Mouse (Mus musculus) heart, embryonic 16.5 days (tissue): ENCODE measurements around the gene Vps13d. TPM values are rescaled to one million over a fixed set of nuclear protein-coding genes. Genes with fewer than 3 reads are reported as not detected.

Experiments
- ATAC-seq: fragments of 200-750 bp; cut with Nextera tagmentation; replicated peaks from 2 replicates; pipeline ENCODE4 v1.8.0; 2017; ENCODE audit warnings: moderate number of reproducible peaks; ENCODE audit not compliant: insufficient read depth, low FRiP score; ENCODE audit errors: extremely low read depth
- H3K27ac ChIP-seq: fragments of 300-500 bp; sonication (generic); 2 replicates; pipeline ENCODE4 v1.5.1; 2014; ENCODE audit warnings: mild to moderate bottlenecking, low read length, control low read depth, moderate library complexity
- H3K27me3 ChIP-seq: fragments of 300-500 bp; sonication (generic); 2 replicates; pipeline ENCODE4 v1.6.1; 2014; ENCODE audit warnings: low read length, mixed read lengths; ENCODE audit not compliant: control insufficient read depth, insufficient read depth
- H3K36me3 ChIP-seq: fragments of 300-500 bp; sonication (generic); 2 replicates; pipeline ENCODE4 v1.6.1; 2014; ENCODE audit not compliant: control insufficient read depth, insufficient read depth
- H3K4me1 ChIP-seq: fragments of 300-500 bp; sonication (generic); 2 replicates; pipeline ENCODE4 v1.6.1; 2014; ENCODE audit warnings: low read length, mixed read lengths; ENCODE audit not compliant: control insufficient read depth, insufficient read depth
- H3K4me2 ChIP-seq: fragments of 300-500 bp; sonication (generic); 2 replicates; pipeline ENCODE4 v1.6.1; 2014; ENCODE audit warnings: low read depth, mild to moderate bottlenecking, control low read depth, low read length
- H3K4me3 ChIP-seq: fragments of 300-500 bp; sonication (generic); 2 replicates; pipeline ENCODE4 v1.5.1; 2014; ENCODE audit warnings: mild to moderate bottlenecking, control low read depth, low read length
- H3K9ac ChIP-seq: fragments of 300-500 bp; sonication (generic); 2 replicates; pipeline ENCODE4 v1.6.1; 2014; ENCODE audit warnings: low read length, control low read depth
- H3K9me3 ChIP-seq: fragments of 300-500 bp; sonication (generic); replicated peaks from 2 replicates; pipeline ENCODE4 v1.6.1; 2016; ENCODE audit warnings: low read length; ENCODE audit not compliant: control insufficient read depth
- WGBS: fragments of 180-500 bp; shearing (Covaris S2); extraction: QIAGEN DNeasy Blood & Tissue Kit; methylation state at CpG from one replicate; pipeline ENCODE4 v1.1.7; 2014; 5-methylcytosine and 5-hydroxymethylcytosine counted together
- polyA plus RNA-seq: library from polyadenylated mRNA; unstranded; fragments of >200 nt; fragmentation: Nextera tagmentation; extraction: Ambion mirVana; gene quantifications from 2 replicates; pipeline ENCODE4 v1.2.1, GENCODE M21; 2015

Gene Vps13d
- polyA plus RNA-seq, result 7.6 and 9.0 TPM in 2 replicates

GRCm38 (mm10) chr4:145194559-145195162 lies at the start of gene Vps13d:
TSS of gene Vps13d (minus strand) at chr4:145195005.
- under 1% methylated on average over 53 of the region's 53 CpGs for WGBS
- Histone ChIP-seq H3K36me3 (peaks cover 5% of the 10 kb centered on the region; the same call in 1 of the 2 replicates), H3K4me3 (peak within 1 kb of the TSS; percentile 77), H3K4me1 (peaks cover 19% of the 10 kb centered on the region), H3K27me3 (no peaks in the 10 kb centered on the region), H3K9me3 (no peaks in the 10 kb centered on the region), H3K27ac (peak within 1 kb of the TSS; percentile 97), H3K9ac (peak within 1 kb of the TSS; percentile 92), H3K4me2 (peak within 1 kb of the TSS; percentile 80)
- peak; percentile 76 for ATAC-seq

GRCm38 (mm10) chr4:145242719-145243350 lies 48.0 kb upstream of the Vps13d start:
- no peak overlapping the region for H3K4me2 ChIP-seq
- no peaks in the 10 kb centered on the region for H3K9me3 ChIP-seq
- peaks cover 14% of the 10 kb centered on the region for H3K4me1 ChIP-seq
- no peak overlapping the region for H3K4me3 ChIP-seq
- H3K9ac ChIP-seq, result no peak overlapping the region
- peaks cover 24% of the 10 kb centered on the region for H3K27me3 ChIP-seq
- no peak for ATAC-seq
- no peaks in the 10 kb centered on the region for H3K36me3 ChIP-seq
- H3K27ac ChIP-seq, result no peak overlapping the region
- 31% methylated on average over 1 of the region's 1 CpGs for WGBS

DNA sequence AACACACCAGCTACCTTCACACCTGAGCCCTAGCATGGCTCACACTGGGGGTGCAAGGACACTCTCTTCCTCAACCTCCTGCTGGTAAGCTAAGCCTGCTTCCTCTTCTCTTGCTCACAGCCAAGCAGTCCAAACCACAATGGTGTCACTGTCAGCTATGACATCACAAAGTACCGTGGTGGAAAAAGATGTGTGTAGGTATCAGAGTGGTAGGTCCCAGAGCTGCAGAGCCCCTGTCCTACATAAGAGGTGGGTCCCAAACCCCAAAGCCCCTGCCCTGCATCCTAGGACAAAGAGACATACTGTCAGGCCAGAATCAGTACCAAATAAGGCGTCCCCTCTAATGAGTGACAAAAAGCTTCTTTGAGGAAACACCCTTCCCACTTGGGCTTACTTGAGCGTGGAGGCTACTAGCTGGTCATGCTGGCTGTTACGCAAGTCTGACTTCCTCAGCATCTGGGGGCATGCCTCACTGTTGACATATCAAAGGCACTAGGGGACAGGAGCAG lies 46.0 kb upstream of the Vps13d start:
- no peak for ATAC-seq
- 74% methylated on average over 4 of the region's 4 CpGs for WGBS
- Histone ChIP-seq H3K4me1 (peaks cover 14% of the 10 kb centered on the region), H3K4me2 (no peak overlapping the region), H3K27ac (no peak overlapping the region), H3K9me3 (no peaks in the 10 kb centered on the region), H3K27me3 (peaks cover 8% of the 10 kb centered on the region), H3K4me3 (no peak overlapping the region), H3K9ac (no peak overlapping the region), H3K36me3 (no peaks in the 10 kb centered on the region)

DNA sequence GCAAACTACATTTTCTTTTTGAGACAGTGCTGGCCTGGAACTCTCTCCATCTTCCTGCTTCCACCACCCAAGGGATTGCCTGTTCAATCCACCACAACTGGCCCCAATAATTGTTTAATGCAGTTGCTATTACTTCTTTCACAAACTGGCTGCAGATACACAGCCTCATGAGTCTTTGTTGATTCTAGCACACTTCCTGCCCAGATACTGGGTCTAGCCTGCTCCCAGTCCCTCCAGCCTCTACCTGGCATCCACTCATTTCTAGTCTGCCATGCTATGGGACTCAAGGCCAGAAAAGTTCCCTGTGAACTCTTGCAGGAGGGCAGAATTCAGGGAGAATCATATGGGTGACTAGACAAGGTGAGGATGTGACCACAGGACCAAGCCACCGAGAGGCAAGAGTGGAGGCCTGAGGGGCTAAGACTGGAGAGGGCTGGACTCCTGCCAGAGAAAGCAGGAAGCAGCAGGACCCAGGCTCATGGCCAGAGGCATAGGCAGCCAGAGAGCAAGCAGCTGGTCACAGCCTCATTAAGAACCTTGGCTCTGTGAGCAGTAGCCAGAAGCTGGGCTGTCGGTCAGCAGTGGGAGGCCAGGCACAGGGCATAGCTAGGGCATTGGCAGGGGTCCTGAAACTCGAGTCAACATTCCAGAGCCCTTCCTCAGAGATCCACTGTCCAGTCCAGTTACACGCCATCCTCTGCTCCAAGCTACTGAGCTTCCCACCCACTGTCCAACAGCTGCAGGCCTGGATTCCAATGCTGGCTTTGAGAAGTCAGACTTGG lies 44.4 kb upstream of the Vps13d start:
- 25% methylated on average over 4 of the region's 4 CpGs for WGBS
- peaks cover 11% of the 10 kb centered on the region for H3K4me1 ChIP-seq
- ATAC-seq, result peak; percentile 75

GRCm38 (mm10) chr4:145236027-145236426 lies 41.2 kb upstream of the Vps13d start:
- peaks cover 14% of the 10 kb centered on the region for H3K4me1 ChIP-seq
- no peak overlapping the region for H3K4me2 ChIP-seq
- no peak overlapping the region for H3K9ac ChIP-seq
- no peak for ATAC-seq
- no peaks in the 10 kb centered on the region for H3K36me3 ChIP-seq
- no peaks in the 10 kb centered on the region for H3K9me3 ChIP-seq
- H3K27me3 ChIP-seq, result no peaks in the 10 kb centered on the region
- no peak overlapping the region for H3K4me3 ChIP-seq
- no peak overlapping the region for H3K27ac ChIP-seq
- WGBS, result 81% methylated on average over 7 of the region's 7 CpGs

More for the DNA sequence above, 44.4 kb upstream of the Vps13d start:
- H3K27me3 ChIP-seq, result no peaks in the 10 kb centered on the region
- H3K27ac ChIP-seq, result peak overlapping the region; percentile 80
- no peak overlapping the region for H3K4me3 ChIP-seq
- H3K9me3 ChIP-seq, result no peaks in the 10 kb centered on the region
- H3K9ac ChIP-seq, result no peak overlapping the region
- no peaks in the 10 kb centered on the region for H3K36me3 ChIP-seq
- H3K4me2 ChIP-seq, result no peak overlapping the region

GRCm38 (mm10) chr4:145233487-145234228 lies 38.9 kb upstream of the Vps13d start:
- H3K9me3 ChIP-seq, result no peaks in the 10 kb centered on the region
- H3K27ac ChIP-seq, result peak overlapping the region; percentile 30
- no peaks in the 10 kb centered on the region for H3K36me3 ChIP-seq
- ATAC-seq, result no peak
- peaks cover 4% of the 10 kb centered on the region for H3K4me1 ChIP-seq
- no peak overlapping the region for H3K4me3 ChIP-seq
- WGBS, result 44% methylated on average over 3 of the region's 3 CpGs
- H3K27me3 ChIP-seq, result no peaks in the 10 kb centered on the region
- no peak overlapping the region for H3K9ac ChIP-seq
- no peak overlapping the region for H3K4me2 ChIP-seq

DNA sequence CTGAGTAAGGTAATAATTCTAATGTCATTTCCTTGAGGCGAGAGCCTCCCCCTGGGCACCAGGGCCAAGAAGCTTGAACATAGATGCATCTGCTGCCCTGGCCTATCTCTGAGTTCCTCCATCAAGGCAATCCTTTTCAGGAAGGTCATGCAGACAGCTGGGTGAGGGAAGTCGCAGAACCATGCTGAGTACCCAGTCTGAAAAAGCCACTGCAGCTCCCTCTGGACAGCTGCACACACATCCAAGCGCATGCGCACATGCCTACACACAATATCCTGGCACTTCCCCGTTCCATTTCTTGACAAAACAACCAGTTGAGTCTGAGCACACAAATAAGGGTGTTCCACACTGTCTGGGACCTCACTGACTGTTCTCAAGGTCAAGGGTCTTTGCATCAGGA lies 36.9 kb upstream of the Vps13d start:
- Histone ChIP-seq H3K27me3 (no peaks in the 10 kb centered on the region), H3K36me3 (no peaks in the 10 kb centered on the region), H3K9ac (no peak overlapping the region), H3K4me1 (peaks cover 4% of the 10 kb centered on the region), H3K4me2 (no peak overlapping the region), H3K4me3 (no peak overlapping the region), H3K9me3 (no peaks in the 10 kb centered on the region), H3K27ac (no peak overlapping the region)
- ATAC-seq, result no peak
- 88% methylated on average over 5 of the region's 5 CpGs for WGBS

DNA sequence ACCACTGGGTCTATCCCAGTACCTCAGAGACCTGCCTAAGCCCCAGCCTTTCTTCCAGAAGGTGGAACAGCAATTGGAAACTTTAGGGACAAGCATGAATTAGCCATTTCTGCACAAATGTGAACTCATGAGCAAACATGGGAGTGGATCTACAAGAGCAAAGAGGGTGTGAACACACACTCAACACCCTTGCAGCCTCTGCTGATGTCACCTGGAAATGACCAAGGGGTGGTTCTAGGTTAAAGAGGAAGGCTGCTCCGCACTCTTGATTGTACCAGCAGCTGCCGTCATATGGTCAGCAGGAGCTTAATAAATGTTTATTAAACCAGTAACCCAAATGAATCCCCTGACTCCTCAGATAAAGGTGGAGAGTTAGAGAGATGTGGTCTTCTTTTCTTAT lies 35.8 kb upstream of the Vps13d start:
- no peak overlapping the region for H3K9ac ChIP-seq
- no peaks in the 10 kb centered on the region for H3K27me3 ChIP-seq
- no peak overlapping the region for H3K4me2 ChIP-seq
- H3K4me1 ChIP-seq, result peaks cover 4% of the 10 kb centered on the region
- 82% methylated on average over 2 of the region's 2 CpGs for WGBS
- no peak overlapping the region for H3K27ac ChIP-seq
- no peak overlapping the region for H3K4me3 ChIP-seq
- no peak for ATAC-seq
- H3K9me3 ChIP-seq, result no peaks in the 10 kb centered on the region
- H3K36me3 ChIP-seq, result no peaks in the 10 kb centered on the region
